Mouse (Mus musculus): Measurements from ENCODE around the gene Tmem74b. TPM values are rescaled to one million over a fixed set of nuclear protein-coding genes. Genes with fewer than 3 reads are reported as not detected.
A peak's percentile ranks its signal among the peaks of the same experiment; 100 is the strongest.

Gene Tmem74b
- polyA plus RNA-seq, 1 experiment from 2014 or later = 0.32 TPM

GRCm38 (mm10) chr2:151747847-151748705 lies 46.3 kb downstream of the Tmem74b start:
- Histone ChIP-seq H3K36me3 (ENCODE audit: control insufficient read depth, insufficient read depth, low read length) (no peaks in the 10 kb centered on the region), H3K4me1 (replicated peaks; ENCODE audit: control insufficient read depth, insufficient read depth, low read length) (no peaks in the 10 kb centered on the region; the same call in 1 of the 2 replicates), H3K9ac (ENCODE audit: low read depth, low read length) (no peak overlapping the region), H3K27ac (ENCODE audit: low read depth, low read length) (no peak overlapping the region), H3K27me3 (replicated peaks; ENCODE audit: control insufficient read depth, insufficient read depth, low read length) (no peaks in the 10 kb centered on the region; the same call in none of the 2 replicates), H3K4me3 (ENCODE audit: low read depth, low read length) (no peak overlapping the region), H3K9me3 (ENCODE audit: control insufficient read depth, low read length) (no peaks in the 10 kb centered on the region), H3K4me2 (no peak overlapping the region)
- ATAC-seq (replicated peaks; ENCODE audit: low FRiP score) (peak; percentile 64), DNase-seq (ENCODE audit: low spot score) (peak; percentile 64)
- 40% methylated on average over 19 of the region's 19 CpGs for WGBS

- Histone ChIP-seq H3K27ac (ENCODE audit: low read depth, low read length) (no peak overlapping the region), H3K9me3 (ENCODE audit: control insufficient read depth, low read length) (no peaks in the 10 kb centered on the region), H3K4me1 (replicated peaks; ENCODE audit: control insufficient read depth, insufficient read depth, low read length) (no peaks in the 10 kb centered on the region), H3K4me3 (ENCODE audit: low read depth, low read length) (no peak overlapping the region), H3K9ac (ENCODE audit: low read depth, low read length) (no peak overlapping the region), H3K36me3 (ENCODE audit: control insufficient read depth, insufficient read depth, low read length) (no peaks in the 10 kb centered on the region), H3K27me3 (replicated peaks; ENCODE audit: control insufficient read depth, insufficient read depth, low read length) (no peaks in the 10 kb centered on the region), H3K4me2 (no peak overlapping the region)
- no peak for DNase-seq (ENCODE audit: low spot score)
- WGBS = 66% methylated on average over 5 of the region's 5 CpGs
- ATAC-seq (replicated peaks; ENCODE audit: low FRiP score) = no peak
Observed at GRCm38 (mm10) chr2:151751330-151751729, 49.5 kb downstream of the Tmem74b start.

GRCm38 (mm10) chr2:151756277-151757061 lies 54.7 kb downstream of the Tmem74b start:
- Histone ChIP-seq H3K36me3 (ENCODE audit: control insufficient read depth, insufficient read depth, low read length) (no peaks in the 10 kb centered on the region), H3K9me3 (ENCODE audit: control insufficient read depth, low read length) (no peaks in the 10 kb centered on the region), H3K9ac (ENCODE audit: low read depth, low read length) (no peak overlapping the region), H3K4me1 (replicated peaks; ENCODE audit: control insufficient read depth, insufficient read depth, low read length) (no peaks in the 10 kb centered on the region), H3K4me3 (ENCODE audit: low read depth, low read length) (no peak overlapping the region), H3K27ac (ENCODE audit: low read depth, low read length) (no peak overlapping the region), H3K4me2 (no peak overlapping the region), H3K27me3 (replicated peaks; ENCODE audit: control insufficient read depth, insufficient read depth, low read length) (no peaks in the 10 kb centered on the region)
- ATAC-seq (replicated peaks; ENCODE audit: low FRiP score) (no peak), DNase-seq (ENCODE audit: low spot score) (no peak)
- WGBS = 60% methylated on average over 9 of the region's 9 CpGs

- Histone ChIP-seq H3K36me3 (ENCODE audit: control insufficient read depth, insufficient read depth, low read length) (no peaks in the 10 kb centered on the region), H3K27me3 (replicated peaks; ENCODE audit: control insufficient read depth, insufficient read depth, low read length) (no peaks in the 10 kb centered on the region), H3K27ac (ENCODE audit: low read depth, low read length) (no peak overlapping the region), H3K4me3 (ENCODE audit: low read depth, low read length) (no peak overlapping the region), H3K4me1 (replicated peaks; ENCODE audit: control insufficient read depth, insufficient read depth, low read length) (no peaks in the 10 kb centered on the region), H3K9ac (ENCODE audit: low read depth, low read length) (no peak overlapping the region), H3K9me3 (ENCODE audit: control insufficient read depth, low read length) (no peaks in the 10 kb centered on the region), H3K4me2 (no peak overlapping the region)
- WGBS = 74% methylated on average over 5 of the region's 5 CpGs
- no peak for ATAC-seq (replicated peaks; ENCODE audit: low FRiP score)
- no peak for DNase-seq (ENCODE audit: low spot score)
Observed at GRCm38 (mm10) chr2:151757451-151757850, 55.6 kb downstream of the Tmem74b start.

- DNase-seq (ENCODE audit: low spot score) = no peak
- no peak for ATAC-seq (replicated peaks; ENCODE audit: low FRiP score)
- no peak overlapping the region for H3K4me3 ChIP-seq (ENCODE audit: low read depth, low read length)
- no peak overlapping the region for H3K4me2 ChIP-seq
- H3K9me3 ChIP-seq (ENCODE audit: control insufficient read depth, low read length) = no peaks in the 10 kb centered on the region
- 33% methylated on average over 1 of the region's 1 CpGs for WGBS
- H3K36me3 ChIP-seq (ENCODE audit: control insufficient read depth, insufficient read depth, low read length) = no peaks in the 10 kb centered on the region
- no peak overlapping the region for H3K27ac ChIP-seq (ENCODE audit: low read depth, low read length)
- no peaks in the 10 kb centered on the region for H3K4me1 ChIP-seq (replicated peaks; ENCODE audit: control insufficient read depth, insufficient read depth, low read length)
- no peak overlapping the region for H3K9ac ChIP-seq (ENCODE audit: low read depth, low read length)
- H3K27me3 ChIP-seq (replicated peaks; ENCODE audit: control insufficient read depth, insufficient read depth, low read length) = no peaks in the 10 kb centered on the region
Observed at GRCm38 (mm10) chr2:151758806-151759353, 57.1 kb downstream of the Tmem74b start.

Other genes with a start within 250 kb of the Tmem74b start
- not detected in 2 replicates for gene 4921509C19Rik, start 225.9 kb upstream of the Tmem74b start, polyA plus RNA-seq (2014; fragmentation: Nextera tagmentation; extraction: Ambion mirVana)
- gene Nsfl1c, start 207.8 kb upstream of the Tmem74b start, polyA plus RNA-seq (2014; fragmentation: Nextera tagmentation; extraction: Ambion mirVana) = 193 and 198 TPM in 2 replicates
- 428 and 455 TPM in 2 replicates for gene Fkbp1a, start 159.5 kb upstream of the Tmem74b start, polyA plus RNA-seq (2014; fragmentation: Nextera tagmentation; extraction: Ambion mirVana)
- 0.60 TPM in 1 of 2 replicates, not detected in the other for gene Sdcbp2, start 129.4 kb upstream of the Tmem74b start, polyA plus RNA-seq (2014; fragmentation: Nextera tagmentation; extraction: Ambion mirVana)
- gene Snph, start 69.4 kb upstream of the Tmem74b start, polyA plus RNA-seq (2014; fragmentation: Nextera tagmentation; extraction: Ambion mirVana) = 0.36 and 0.56 TPM in 2 replicates
- gene Rad21l, start 33.5 kb upstream of the Tmem74b start, polyA plus RNA-seq (2014; fragmentation: Nextera tagmentation; extraction: Ambion mirVana) = not detected in 2 replicates
- 61.4 and 63.8 TPM in 2 replicates for gene Psmf1, start 42.2 kb downstream of the Tmem74b start, polyA plus RNA-seq (2014; fragmentation: Nextera tagmentation; extraction: Ambion mirVana)
- 0.47 and 0.74 TPM in 2 replicates for gene Rspo4, start 140.9 kb downstream of the Tmem74b start, polyA plus RNA-seq (2014; fragmentation: Nextera tagmentation; extraction: Ambion mirVana)
- 0.32 and 0.42 TPM in 2 replicates for gene Angpt4, start 209.2 kb downstream of the Tmem74b start, polyA plus RNA-seq (2014; fragmentation: Nextera tagmentation; extraction: Ambion mirVana)